Mouse (Mus musculus): Measurements from ENCODE around the gene Ms4a18.

DNA sequence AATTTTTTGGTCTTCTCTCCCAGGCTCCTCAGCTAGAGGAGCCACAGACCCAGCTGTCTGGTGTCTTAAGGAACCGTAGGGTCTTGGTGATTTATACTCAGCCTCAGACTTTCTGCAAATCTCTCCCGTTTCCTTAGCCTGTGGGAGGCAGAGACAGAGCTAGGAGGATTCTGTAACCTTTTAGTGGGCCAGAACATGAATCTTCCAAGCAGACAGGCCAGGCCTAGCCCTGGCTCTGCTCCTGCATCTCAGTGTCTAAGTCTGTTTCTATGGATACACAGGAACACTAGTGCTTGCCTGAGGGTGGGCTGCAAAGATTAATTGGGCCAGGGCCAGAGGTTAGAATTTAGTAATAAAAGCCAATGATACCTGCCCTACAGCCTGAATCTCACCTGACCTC, 44.6 kb downstream of the Ms4a18 start:
- TF ChIP-seq CTCF (IDR thresholded peaks at IDR 0.05; ENCODE audit: extremely low read depth, insufficient read depth, insufficient read length, insufficient replicate concordance) (no peak), POLR2A (IDR thresholded peaks at IDR 0.05; ENCODE audit: low read depth, low read length) (no peak)
